Mouse (Mus musculus): ENCODE results near the gene Tmem131l. TPM values are rescaled to one million over a fixed set of nuclear protein-coding genes. Genes with fewer than 3 reads are reported as not detected.

Gene Tmem131l
- polyA plus RNA-seq, 1 experiment from 2014 or later, result 18.4 TPM

- Histone ChIP-seq H3K9me3 (ENCODE audit: low read length) (0 out of 2 replicates have a peak, but pooled peaks cover 3% of the 10 kb centered on the region), H3K4me1 (ENCODE audit: insufficient read depth, low read depth, low read length) (no peaks in the 10 kb centered on the region; the same call in 1 of the 2 replicates), H3K4me3 (ENCODE audit: low read depth, low read length) (no peak overlapping the region), H3K27me3 (replicated peaks; ENCODE audit: insufficient read depth, low read length) (no peaks in the 10 kb centered on the region), H3K4me2 (replicated peaks; ENCODE audit: low read depth, low read length) (no peak overlapping the region), H3K9ac (replicated peaks; ENCODE audit: low read depth) (no peak overlapping the region), H3K36me3 (ENCODE audit: insufficient read depth, low read length) (no peaks in the 10 kb centered on the region), H3K27ac (ENCODE audit: low read length) (no peak overlapping the region)
- DNase-seq (ENCODE audit: low spot score) (no peak), ATAC-seq (no peak)
- WGBS, result 63% methylated on average over 4 of the region's 4 CpGs
- TF ChIP-seq EP300 (IDR thresholded peaks at IDR 0.05) (no peak), CTCF (IDR thresholded peaks at IDR 0.05) (no peak)
Measured at GRCm38 (mm10) chr3:84077505-84077904, 37.5 kb upstream of the Tmem131l start.

- 69% methylated on average over 13 of the region's 13 CpGs for WGBS
- H3K9ac ChIP-seq (replicated peaks; ENCODE audit: low read depth), result no peak overlapping the region
- no peak overlapping the region for H3K4me3 ChIP-seq (ENCODE audit: low read depth, low read length)
- no peaks in the 10 kb centered on the region for H3K36me3 ChIP-seq (ENCODE audit: insufficient read depth, low read length)
- no peaks in the 10 kb centered on the region; the same call in 1 of the 2 replicates for H3K4me1 ChIP-seq (ENCODE audit: insufficient read depth, low read depth, low read length)
- H3K4me2 ChIP-seq (replicated peaks; ENCODE audit: low read depth, low read length), result no peak overlapping the region
- no peaks in the 10 kb centered on the region for H3K9me3 ChIP-seq (ENCODE audit: low read length)
- ATAC-seq (no peak; the same call in 1 of the 2 replicates), DNase-seq (ENCODE audit: low spot score) (peak; percentile 26)
- TF ChIP-seq EP300 (IDR thresholded peaks at IDR 0.05), result no peak
- TF ChIP-seq CTCF (IDR thresholded peaks at IDR 0.05), result peak; percentile 25; the same call in 1 of the 2 replicates
- no peaks in the 10 kb centered on the region for H3K27me3 ChIP-seq (replicated peaks; ENCODE audit: insufficient read depth, low read length)
- no peak overlapping the region for H3K27ac ChIP-seq (ENCODE audit: low read length)
Measured at GRCm38 (mm10) chr3:84076543-84077332, 36.8 kb upstream of the Tmem131l start.

GRCm38 (mm10) chr3:84075516-84075915, 35.5 kb upstream of the Tmem131l start:
- Histone ChIP-seq H3K4me2 (replicated peaks; ENCODE audit: low read depth, low read length) (no peak overlapping the region), H3K27ac (ENCODE audit: low read length) (no peak overlapping the region)
- no peak for ATAC-seq

GRCm38 (mm10) chr3:84074777-84075176, 34.8 kb upstream of the Tmem131l start:
- H3K4me2 ChIP-seq (replicated peaks; ENCODE audit: low read depth, low read length), result no peak overlapping the region
- H3K27me3 ChIP-seq (replicated peaks; ENCODE audit: insufficient read depth, low read length), result no peaks in the 10 kb centered on the region
- WGBS, result 74% methylated on average over 2 of the region's 2 CpGs
- H3K4me1 ChIP-seq (ENCODE audit: insufficient read depth, low read depth, low read length), result no peaks in the 10 kb centered on the region; the same call in 1 of the 2 replicates
- no peak overlapping the region for H3K9ac ChIP-seq (replicated peaks; ENCODE audit: low read depth)
- DNase-seq (ENCODE audit: low spot score), result no peak
- no peak overlapping the region for H3K4me3 ChIP-seq (ENCODE audit: low read depth, low read length)
- no peaks in the 10 kb centered on the region for H3K36me3 ChIP-seq (ENCODE audit: insufficient read depth, low read length)
- TF ChIP-seq EP300 (IDR thresholded peaks at IDR 0.05) (no peak), CTCF (IDR thresholded peaks at IDR 0.05) (no peak)
- ATAC-seq, result no peak
- H3K27ac ChIP-seq (ENCODE audit: low read length), result no peak overlapping the region
- H3K9me3 ChIP-seq (ENCODE audit: low read length), result no peaks in the 10 kb centered on the region

More at GRCm38 (mm10) chr3:84075516-84075915, 35.5 kb upstream of the Tmem131l start:
- TF ChIP-seq EP300 (IDR thresholded peaks at IDR 0.05) (no peak), CTCF (IDR thresholded peaks at IDR 0.05) (no peak)
- Histone ChIP-seq H3K27me3 (replicated peaks; ENCODE audit: insufficient read depth, low read length) (no peaks in the 10 kb centered on the region), H3K9me3 (ENCODE audit: low read length) (no peaks in the 10 kb centered on the region), H3K9ac (replicated peaks; ENCODE audit: low read depth) (no peak overlapping the region), H3K36me3 (ENCODE audit: insufficient read depth, low read length) (no peaks in the 10 kb centered on the region), H3K4me3 (ENCODE audit: low read depth, low read length) (no peak overlapping the region), H3K4me1 (ENCODE audit: insufficient read depth, low read depth, low read length) (no peaks in the 10 kb centered on the region; the same call in 1 of the 2 replicates)
- DNase-seq (ENCODE audit: low spot score), result peak; percentile 17
- 54% methylated on average over 4 of the region's 4 CpGs for WGBS

- H3K27me3 ChIP-seq (replicated peaks; ENCODE audit: insufficient read depth, low read length), result no peaks in the 10 kb centered on the region
- ATAC-seq (no peak), DNase-seq (ENCODE audit: low spot score) (no peak)
- no peak overlapping the region for H3K4me3 ChIP-seq (ENCODE audit: low read depth, low read length)
- H3K4me1 ChIP-seq (ENCODE audit: insufficient read depth, low read depth, low read length), result no peaks in the 10 kb centered on the region
- TF ChIP-seq CTCF (IDR thresholded peaks at IDR 0.05) (peak; percentile 36), EP300 (IDR thresholded peaks at IDR 0.05) (no peak)
- H3K4me2 ChIP-seq (replicated peaks; ENCODE audit: low read depth, low read length), result no peak overlapping the region
- H3K36me3 ChIP-seq (ENCODE audit: insufficient read depth, low read length), result no peaks in the 10 kb centered on the region
- 23% methylated on average over 2 of the region's 2 CpGs for WGBS
- no peaks in the 10 kb centered on the region for H3K9me3 ChIP-seq (ENCODE audit: low read length)
- H3K27ac ChIP-seq (ENCODE audit: low read length), result no peak overlapping the region
- H3K9ac ChIP-seq (replicated peaks; ENCODE audit: low read depth), result no peak overlapping the region
Measured at GRCm38 (mm10) chr3:84071641-84072040, 31.7 kb upstream of the Tmem131l start.

- no peak overlapping the region for H3K4me2 ChIP-seq (replicated peaks; ENCODE audit: low read depth, low read length)
- H3K9me3 ChIP-seq (ENCODE audit: low read length), result no peaks in the 10 kb centered on the region
- no peak for ATAC-seq
- H3K9ac ChIP-seq (replicated peaks; ENCODE audit: low read depth), result no peak overlapping the region
- TF ChIP-seq EP300 (IDR thresholded peaks at IDR 0.05), result no peak
- no peak for TF ChIP-seq CTCF (IDR thresholded peaks at IDR 0.05)
- no peaks in the 10 kb centered on the region for H3K4me1 ChIP-seq (ENCODE audit: insufficient read depth, low read depth, low read length)
- no peak for DNase-seq (ENCODE audit: low spot score)
- 83% methylated on average over 8 of the region's 8 CpGs for WGBS
- H3K27ac ChIP-seq (ENCODE audit: low read length), result no peak overlapping the region
- H3K27me3 ChIP-seq (replicated peaks; ENCODE audit: insufficient read depth, low read length), result no peaks in the 10 kb centered on the region
- no peak overlapping the region for H3K4me3 ChIP-seq (ENCODE audit: low read depth, low read length)
- H3K36me3 ChIP-seq (ENCODE audit: insufficient read depth, low read length), result no peaks in the 10 kb centered on the region
Measured at GRCm38 (mm10) chr3:84070811-84071210, 30.8 kb upstream of the Tmem131l start.

All from lung, postnatal 0 days (tissue).